Mouse (Mus musculus): ENCODE data around the gene Ntn1.

Ntn1 gene

DNA sequence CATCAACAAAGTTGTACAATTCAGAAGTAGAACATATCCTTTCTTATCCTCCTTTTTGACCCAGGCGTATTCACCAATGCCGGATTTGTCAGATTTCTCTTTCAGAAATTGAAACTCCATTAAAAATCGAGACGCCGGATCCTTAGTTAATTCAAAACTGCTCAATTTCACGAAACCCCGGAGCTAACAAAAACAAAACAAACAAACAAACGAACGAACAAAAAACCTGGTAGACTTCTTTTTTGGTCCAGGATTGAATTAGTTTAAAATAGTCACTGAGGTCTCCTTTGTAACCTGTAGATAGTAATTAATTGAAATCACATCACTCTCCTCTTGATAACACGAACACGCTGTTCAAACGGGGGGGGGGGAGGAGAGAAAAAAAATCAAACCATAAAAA is 16.5 kb downstream of the Ntn1 start:
- DNase-seq (ENCODE audit: low read depth, low spot score), result no peak

- DNase-seq (ENCODE audit: low read depth, low spot score), result no peak
These were observed 17.1 kb downstream of the Ntn1 start for GRCm38 (mm10) chr11:68383519-68383918.

- DNase-seq (ENCODE audit: low read depth, low spot score), result peak; percentile 26
These were observed 18.8 kb downstream of the Ntn1 start for GRCm38 (mm10) chr11:68381833-68382232.

GRCm38 (mm10) chr11:68381318-68381717 is 19.3 kb downstream of the Ntn1 start:
- DNase-seq (ENCODE audit: low read depth, low spot score), result no peak

DNA sequence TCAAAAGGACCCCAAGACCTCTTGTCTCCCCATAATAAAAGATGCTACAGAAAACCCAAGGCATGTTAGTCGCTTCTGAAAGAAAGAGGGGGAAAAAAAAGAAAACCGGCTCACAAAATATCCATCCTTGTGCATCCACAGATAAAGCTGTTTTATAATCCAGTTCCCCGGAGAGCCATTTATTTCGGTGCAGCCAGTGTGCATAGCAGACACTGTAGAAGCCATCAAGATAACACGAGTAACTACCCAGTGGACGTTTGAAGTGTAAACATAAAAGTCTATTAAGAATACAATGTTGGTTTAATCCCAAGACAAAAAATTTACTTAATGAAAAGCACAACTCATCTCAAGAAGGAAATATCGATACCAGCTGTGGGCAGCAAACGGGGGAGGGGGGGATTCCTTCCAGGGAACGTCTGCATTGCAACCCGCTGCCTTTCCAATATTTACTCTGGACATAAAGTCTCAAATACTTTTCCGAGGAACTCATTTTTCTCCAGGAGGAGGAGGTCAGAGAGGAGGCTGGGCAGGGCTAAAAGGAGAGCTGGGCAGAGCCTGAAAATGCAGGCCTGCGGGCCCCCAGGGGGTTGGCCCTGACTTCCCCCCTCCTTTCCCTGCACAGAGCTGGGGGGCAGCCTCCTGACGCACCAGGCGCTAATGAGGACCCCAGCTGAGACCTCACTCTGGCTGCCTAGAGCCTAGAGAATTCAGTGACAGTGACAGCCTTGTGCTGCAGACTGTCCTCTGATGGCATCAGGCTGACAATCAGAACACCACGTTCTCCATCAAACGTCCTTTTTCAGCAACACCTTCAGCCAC is 21.5 kb downstream of the Ntn1 start:
- no peak for DNase-seq (ENCODE audit: low read depth, low spot score)

DNA sequence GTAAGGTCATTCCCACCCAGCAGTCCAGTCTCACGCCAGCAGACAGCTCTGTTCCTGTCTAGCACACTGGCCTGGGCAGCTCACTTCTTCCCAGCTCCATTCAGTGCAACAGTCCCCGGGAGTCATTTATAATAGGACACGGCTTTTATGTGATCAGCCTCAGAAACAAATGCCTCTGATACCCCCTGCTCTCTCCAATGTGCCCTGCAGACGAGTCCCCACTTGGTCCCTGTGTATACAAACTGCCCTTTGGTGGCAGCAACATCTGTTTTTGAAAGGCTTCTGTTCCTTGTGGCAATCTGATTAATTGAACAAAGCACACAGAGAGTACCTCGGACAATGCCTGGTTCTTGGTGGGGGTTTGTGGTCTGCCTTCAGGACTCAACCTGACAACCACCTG is 22.2 kb downstream of the Ntn1 start:
- no peak for DNase-seq (ENCODE audit: low read depth, low spot score)

GRCm38 (mm10) chr11:68373105-68373504 is 27.5 kb downstream of the Ntn1 start:
- no peak for DNase-seq (ENCODE audit: low read depth, low spot score)

DNA sequence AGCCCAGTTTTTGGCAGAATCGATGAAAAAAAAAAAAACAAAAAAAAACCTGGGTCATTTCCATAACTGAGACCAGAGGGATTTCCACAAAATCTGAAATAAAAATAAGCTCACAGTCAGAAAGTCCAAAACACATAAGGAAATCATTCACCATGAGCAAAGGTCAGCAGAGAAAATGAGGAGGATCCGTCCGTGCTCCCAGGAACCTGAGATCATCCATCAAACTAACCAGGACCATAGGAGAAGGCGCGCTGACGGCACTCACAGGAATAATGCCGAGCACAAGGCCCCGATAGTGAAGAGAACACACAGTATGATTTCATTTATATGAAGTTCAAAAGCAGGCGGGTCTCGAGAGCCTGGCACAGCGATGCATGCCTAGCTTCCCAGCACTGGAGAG is 29.0 kb downstream of the Ntn1 start:
- DNase-seq (ENCODE audit: low read depth, low spot score), result no peak

- DNase-seq (ENCODE audit: low read depth, low spot score), result no peak
These were observed 43.7 kb downstream of the Ntn1 start for GRCm38 (mm10) chr11:68356901-68357300.

GRCm38 (mm10) chr11:68355561-68355960 is 45.1 kb downstream of the Ntn1 start:
- no peak for DNase-seq (ENCODE audit: low read depth, low spot score)

GRCm38 (mm10) chr11:68354848-68355247 is 45.8 kb downstream of the Ntn1 start:
- no peak for DNase-seq (ENCODE audit: low read depth, low spot score)

DNA sequence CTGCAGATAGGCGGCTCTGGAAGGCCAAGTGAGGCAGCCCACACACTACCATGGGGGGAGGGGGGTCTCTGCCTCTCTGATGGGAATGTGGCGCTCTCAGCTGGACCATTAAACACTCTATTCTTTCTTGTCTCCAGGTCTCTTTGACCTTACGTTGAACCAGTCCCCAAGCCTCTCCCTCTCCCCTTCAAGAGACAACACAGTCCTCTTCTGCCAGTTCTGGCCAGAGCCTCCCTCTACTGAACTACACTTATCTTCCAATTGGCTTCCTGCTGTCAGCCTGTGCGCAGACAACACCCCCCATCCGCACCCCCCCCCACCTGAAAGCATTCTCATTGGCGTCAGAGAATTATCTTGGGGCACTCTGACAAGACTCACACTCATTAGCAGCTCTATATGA is 48.4 kb downstream of the Ntn1 start:
- DNase-seq (ENCODE audit: low read depth, low spot score), result no peak

DNA sequence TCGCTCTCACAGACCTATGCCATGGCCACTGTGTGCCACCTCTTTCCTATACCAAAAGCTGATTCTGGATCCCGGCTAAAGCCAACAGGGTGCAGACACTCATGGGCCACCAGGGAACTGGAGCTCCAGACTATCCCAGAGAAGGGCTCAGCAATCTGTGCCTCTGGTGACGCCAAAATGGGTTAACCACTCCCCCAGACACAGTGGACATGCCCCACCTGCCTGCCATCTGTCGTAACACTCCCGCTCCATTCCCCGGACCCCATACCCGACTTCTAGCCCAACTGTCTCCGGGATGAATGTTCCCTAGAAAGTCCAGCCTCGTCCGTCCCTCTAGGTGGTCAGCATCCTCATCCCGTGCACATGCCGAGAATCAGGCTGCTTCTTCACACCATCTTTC is 51.8 kb downstream of the Ntn1 start:
- DNase-seq (ENCODE audit: low read depth, low spot score), result no peak

- DNase-seq (ENCODE audit: low read depth, low spot score), result no peak
These were observed 52.5 kb downstream of the Ntn1 start for GRCm38 (mm10) chr11:68348083-68348482.

- DNase-seq (ENCODE audit: low read depth, low spot score), result no peak
These were observed 53.1 kb downstream of the Ntn1 start for GRCm38 (mm10) chr11:68347508-68347907.

DNA sequence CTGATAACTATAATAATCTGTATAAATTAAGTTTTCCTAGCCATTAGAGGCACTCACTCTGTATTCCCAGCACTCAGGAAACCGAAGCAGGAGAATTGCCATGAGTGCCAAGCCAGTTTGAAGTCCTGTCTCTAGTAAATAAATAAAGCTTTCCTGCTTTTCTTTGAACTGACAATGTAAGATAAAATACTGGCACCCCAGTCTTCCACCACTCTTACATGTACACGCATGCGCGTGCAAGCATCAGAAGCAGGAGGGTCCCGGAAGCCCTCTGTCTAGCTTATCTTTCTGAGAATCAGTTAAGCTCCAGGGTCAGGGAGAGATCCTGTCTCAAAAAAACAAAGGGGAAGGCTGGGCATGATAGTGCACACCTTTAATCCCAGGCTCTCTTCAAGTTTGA is 54.5 kb downstream of the Ntn1 start:
- DNase-seq (ENCODE audit: low read depth, low spot score), result no peak

- no peak for DNase-seq (ENCODE audit: low read depth, low spot score)
These were observed 56.4 kb downstream of the Ntn1 start for GRCm38 (mm10) chr11:68344221-68344620.

- no peak for DNase-seq (ENCODE audit: low read depth, low spot score)
These were observed 57.9 kb downstream of the Ntn1 start for GRCm38 (mm10) chr11:68342761-68343160.

- no peak for DNase-seq (ENCODE audit: low read depth, low spot score)
These were observed 58.6 kb downstream of the Ntn1 start for GRCm38 (mm10) chr11:68342003-68342400.

- no peak for DNase-seq (ENCODE audit: low read depth, low spot score)
These were observed 59.3 kb downstream of the Ntn1 start for GRCm38 (mm10) chr11:68341111-68342002.

DNA sequence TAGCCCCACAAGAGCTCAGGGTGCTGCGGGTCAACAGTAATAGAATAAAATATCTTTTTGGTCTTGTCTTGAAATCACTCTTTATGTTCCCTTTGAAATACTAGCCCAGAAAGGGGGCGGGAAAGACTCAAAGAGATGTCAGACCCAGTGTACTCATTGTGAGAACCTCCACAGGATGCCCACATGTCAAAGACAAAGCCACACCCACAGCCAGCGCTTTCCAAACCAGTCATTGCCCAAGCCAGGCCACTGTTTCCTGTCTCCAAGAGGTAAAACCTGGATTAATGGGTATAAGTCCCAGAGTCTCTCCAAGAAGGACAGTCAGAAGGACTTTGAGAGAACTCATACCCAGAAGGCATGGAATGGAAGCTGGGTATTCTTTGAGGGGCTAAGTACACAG is 60.3 kb downstream of the Ntn1 start:
- DNase-seq (ENCODE audit: low read depth, low spot score), result no peak

DNA sequence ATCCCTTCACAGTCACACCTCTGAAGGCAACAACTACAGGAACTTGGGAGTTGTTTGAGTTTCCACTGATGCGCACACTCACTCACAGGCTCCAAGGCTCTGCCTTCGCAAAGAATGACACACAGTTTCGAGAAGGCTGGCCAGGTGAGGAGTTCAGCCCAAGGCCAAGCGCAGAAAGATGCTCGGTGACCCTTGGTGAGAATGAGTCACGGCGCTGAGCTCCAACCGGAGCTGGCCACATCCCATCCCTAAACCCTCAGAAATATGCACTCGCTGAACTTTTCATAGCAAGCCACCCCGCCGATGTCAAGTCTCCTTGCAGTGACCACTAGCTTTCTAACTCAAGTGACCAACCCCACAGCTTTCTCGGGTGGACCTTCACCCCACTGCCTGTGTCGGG is 60.8 kb downstream of the Ntn1 start:
- DNase-seq (ENCODE audit: low read depth, low spot score), result no peak

DNA sequence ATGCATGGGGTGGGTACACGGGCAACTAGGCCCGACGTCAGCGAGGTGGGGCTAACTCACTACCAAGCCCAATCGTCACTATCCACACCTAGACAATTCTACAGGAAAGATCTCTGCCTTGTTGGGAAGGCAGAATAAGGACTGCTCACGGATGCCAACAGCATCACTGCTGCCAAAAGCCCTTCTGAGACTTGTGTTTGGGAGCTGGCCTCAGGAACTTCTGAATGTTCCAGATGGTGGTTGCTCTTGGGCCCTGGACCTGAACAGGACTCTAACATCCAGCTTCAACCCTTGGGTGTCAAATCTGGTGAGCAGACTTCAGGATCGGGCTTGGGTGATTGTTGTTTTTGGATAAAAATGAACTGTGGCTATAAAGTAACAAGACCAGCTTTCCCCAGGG is 61.3 kb downstream of the Ntn1 start:
- DNase-seq (ENCODE audit: low read depth, low spot score), result no peak
